Mouse (Mus musculus): ENCODE measurements around the gene Gpalpp1.

DNA sequence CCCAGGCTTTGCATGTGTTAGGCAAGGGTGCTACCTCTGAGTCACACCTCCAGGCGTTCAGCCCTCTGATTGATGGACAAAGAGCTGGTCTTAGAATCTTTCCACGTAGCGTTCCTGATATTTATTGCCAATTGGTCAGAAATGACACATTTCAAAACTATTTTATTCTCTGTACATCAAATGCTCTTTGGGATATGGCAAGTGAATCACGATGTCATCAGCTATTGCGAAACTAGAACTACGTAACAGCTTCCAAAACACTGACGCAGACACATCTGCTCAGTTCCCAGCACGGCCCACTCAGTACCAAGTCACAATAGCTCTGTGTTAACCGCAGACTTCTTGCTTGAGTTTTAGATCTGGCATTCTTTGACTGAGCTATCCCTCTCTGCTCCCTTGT, 11.0 kb downstream of the Gpalpp1 start:
- no peak for TF ChIP-seq MEF2A (IDR thresholded peaks at IDR 0.05; ENCODE audit: extremely low read depth, insufficient replicate concordance, low read depth, low read length, poor library complexity, severe bottlenecking)
- no peak for TF ChIP-seq TCF12 (IDR thresholded peaks at IDR 0.05; ENCODE audit: low read depth, low read length)
- TF ChIP-seq POLR2AphosphoS2 (IDR thresholded peaks at IDR 0.05; ENCODE audit: low read length): no peak
- TF ChIP-seq POLR2A (IDR thresholded peaks at IDR 0.05; ENCODE audit: control insufficient read depth in 1 of 2, insufficient read depth in 1 of 2, low read depth in 1 of 2, low read length in 2 of 2, poor library complexity in 1 of 2): no peak
- no peak for TF ChIP-seq CTCF (IDR thresholded peaks at IDR 0.05 in 2 of 3, conservative IDR thresholded peaks at IDR 0.05 in 1 of 3; ENCODE audit: control insufficient read depth in 1 of 3, insufficient read depth in 1 of 3, low read depth in 2 of 3, low read length in 3 of 3, poor library complexity in 1 of 3, severe bottlenecking in 1 of 3)
- no peak for TF ChIP-seq ELF1 (IDR thresholded peaks at IDR 0.05; ENCODE audit: low read depth, low read length)
- no peak for TF ChIP-seq E2F4 (IDR thresholded peaks at IDR 0.05; ENCODE audit: borderline replicate concordance, low read depth, low read length)
